Mouse (Mus musculus): ENCODE measurements around the gene Spata5.

DNA sequence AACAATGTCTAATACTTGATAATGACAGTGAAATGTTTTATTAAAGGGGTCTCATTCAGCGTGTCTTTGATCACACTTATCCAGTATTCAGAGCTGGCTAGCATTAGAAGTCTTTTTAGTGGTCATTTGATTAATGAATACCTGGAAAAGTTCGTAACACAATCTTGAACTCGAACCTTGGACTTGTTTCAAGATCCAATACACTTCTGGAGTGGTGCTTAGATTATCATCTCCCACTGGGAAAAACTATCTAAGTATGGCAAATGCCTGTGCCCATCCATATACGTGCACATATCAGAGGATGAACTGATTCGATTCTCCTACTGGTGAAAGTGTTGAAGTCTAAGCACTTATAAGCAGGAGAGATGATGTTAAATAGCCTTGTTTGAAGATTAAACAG is 1.4 kb upstream of the Spata5 start:
- TF ChIP-seq CTCF (IDR thresholded peaks at IDR 0.05; ENCODE audit: low read depth) (no peak), EP300 (optimal IDR thresholded peaks at IDR 0.05) (no peak)
